8 mouse cellular contexts compared by ENCODE assay signal in the genomic region with DNA sequence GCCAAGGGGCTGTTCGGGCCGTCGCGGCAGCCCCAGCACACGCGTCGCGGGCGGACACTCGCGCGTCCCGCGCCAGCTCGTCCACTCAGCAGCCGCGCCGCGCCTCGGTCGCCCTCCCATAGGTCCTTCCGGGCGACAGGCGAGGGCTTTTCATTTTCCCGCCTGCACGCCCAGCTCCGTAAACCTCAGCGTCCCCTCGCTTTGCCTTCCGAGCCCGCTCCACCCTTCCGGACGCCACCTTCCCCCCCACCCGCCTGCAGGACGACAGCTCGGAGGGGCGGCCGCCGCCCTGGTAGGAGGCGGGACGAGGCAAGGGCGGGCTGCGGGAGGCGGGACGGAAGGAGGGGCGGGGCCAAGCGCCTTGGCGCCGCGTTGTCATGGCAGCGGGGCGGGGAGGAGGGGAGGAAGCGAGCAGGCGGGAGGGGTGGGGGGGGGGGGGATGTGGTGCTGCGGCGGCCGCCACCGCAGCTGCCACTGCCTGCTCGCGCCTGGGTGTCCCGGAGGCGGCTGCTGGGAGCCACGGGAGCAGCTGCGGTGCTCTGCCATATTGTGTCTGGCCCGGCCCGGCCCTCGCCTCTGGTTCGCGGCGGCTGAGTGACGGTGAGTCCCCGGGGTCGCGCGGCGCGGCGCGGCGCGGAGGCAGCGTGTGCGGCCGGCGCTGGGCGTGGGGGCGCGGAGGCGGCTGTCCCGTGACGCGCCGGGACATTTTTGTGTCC. TPM values are rescaled to one million over a fixed set of nuclear protein-coding genes. Genes with fewer than 3 reads are reported as not detected.
DNase-seq lines count a peak whose midpoint lies in the region; ATAC-seq lines count a peak whose summit lies in the region.

A gene (plus strand): TSS at position 427 of the 716 bp plus-strand sequence.

- H3K27ac ChIP-seq in hindbrain, embryonic 16.5 days (ENCODE audit: low read depth, low read length) = peak within 1 kb of the TSS; percentile 91
- H3K27ac ChIP-seq in macrophage = peak within 1 kb of the TSS; percentile 77

- H3K4me1 ChIP-seq in hindbrain, embryonic 16.5 days (ENCODE audit: control insufficient read depth, insufficient read depth, low read depth, low read length) = peaks cover 6% of the 10 kb centered on the region

- H3K4me2 ChIP-seq in hindbrain, embryonic 16.5 days (ENCODE audit: low read length) = peak within 1 kb of the TSS; percentile 87

- H3K9ac ChIP-seq in hindbrain, embryonic 16.5 days (ENCODE audit: low read depth, low read length) = peak within 1 kb of the TSS; percentile 76

- H3K79me2 ChIP-seq in macrophage (ENCODE audit: inconsistent target) = peaks cover 40% of the 10 kb centered on the region

- peak; percentile 97 for DNase-seq in R1 (ENCODE audit: low read depth, low spot score)
- peak; percentile 96 to 99 for DNase-seq in cerebellum, postnatal 25 days
- DNase-seq in frontal cortex, postnatal 36 days (ENCODE audit: low spot score in 2 of 2) = peak; percentile 84 to 88
- peak; percentile 89 to 92 for DNase-seq in left cerebral cortex, adult 18-20 months (ENCODE audit: low spot score in 2 of 2)
- DNase-seq in right cerebral cortex, adult 18-20 months = peak; percentile 92
- peak; percentile 91 for DNase-seq in urinary bladder, postnatal 10 days (ENCODE audit: low spot score)

- WGBS in hindbrain, embryonic 16.5 days = under 1% methylated on average over 62 of the region's 93 CpGs
- under 1% methylated on average over 58 of the region's 93 CpGs for WGBS in macrophage (ENCODE audit: missing documents)

- H3K4me3 ChIP-seq in hindbrain, embryonic 16.5 days (ENCODE audit: low read length) = peak within 1 kb of the TSS; percentile 82
- H3K4me3 ChIP-seq in macrophage (ENCODE audit: inconsistent target) = peak within 1 kb of the TSS; percentile 72

- H3K27me3 ChIP-seq in hindbrain, embryonic 16.5 days (replicated peaks; ENCODE audit: control insufficient read depth, insufficient read depth, low read length) = no peaks in the 10 kb centered on the region

- ATAC-seq in hindbrain, embryonic 16.5 days = peak; percentile 91

- no peaks in the 10 kb centered on the region for H3K9me3 ChIP-seq in hindbrain, embryonic 16.5 days (ENCODE audit: control insufficient read depth, low read length)

- no peaks in the 10 kb centered on the region for H3K36me3 ChIP-seq in hindbrain, embryonic 16.5 days (ENCODE audit: control insufficient read depth, insufficient read depth, low read length)
- H3K36me3 ChIP-seq in macrophage (ENCODE audit: inconsistent target) = no peaks in the 10 kb centered on the region

RNA-seq across cellular contexts. Expression of the gene that starts here (rescaled TPM):
- 8.2 and 9.7 TPM in 2 replicates for polyA plus RNA-seq in hindbrain, embryonic 16.5 days (2015; fragmentation: Nextera tagmentation; extraction: Ambion mirVana)
- 10 to 100 TPM; 15.4 to 16.0 TPM for total RNA-seq in left cerebral cortex, adult 18-20 months (2021)
- total RNA-seq in macrophage (2018; cell fraction: chromatin; rRNA removed) = 100 to 1,000 TPM in 6 of 26 experiments, 10 to 100 TPM in 20; 39.4 to 161 (median 73.4) TPM
- 10 to 100 TPM; 20.5 to 51.2 (median 32.9) TPM for total RNA-seq in macrophage (2018; cell fraction: cytosol; rRNA removed)
- 100 to 1,000 TPM in 2 of 26 experiments, 10 to 100 TPM in 24; 44.0 to 110 (median 74.3) TPM for total RNA-seq in macrophage (2018; cell fraction: nucleus; rRNA removed)
- polyA plus RNA-seq in macrophage (2018) = 16.4 to 21.5 TPM (median 17.1 TPM) in 3 replicates

Comparison
In these comparisons a context has a peak if more than half of its experiments do, and no peak if none do; other contexts are left out.
1. Peak in every context shown above with its lines: DNase-seq, ATAC-seq, H3K4me3 ChIP-seq and H3K27ac ChIP-seq.